Mouse (Mus musculus) CH12.LX (cell line): ENCODE results near the gene Pdia2. TPM values are rescaled to one million over a fixed set of nuclear protein-coding genes. Genes with fewer than 3 reads are reported as not detected.

ENCODE experiments used
- DNase-seq: peaks from one replicate; pipeline ENCODE4 v3.0.0-alpha.2; 2013; ENCODE audit errors: extremely low read depth
- H3K27ac ChIP-seq: 2 replicates; pipeline ENCODE4 v1.5.1; 2012; ENCODE audit warnings: low read depth, mild to moderate bottlenecking, control low read depth, moderate library complexity; ENCODE audit not compliant: insufficient read depth
- H3K27me3 ChIP-seq: replicated peaks from 2 replicates; pipeline ENCODE3; 2012; ENCODE audit warnings: inconsistent platforms
- H3K36me3 ChIP-seq, 2 experiments: replicated peaks in 1 of 2; 2 replicates each; pipeline versions ENCODE3 to v1.6.1; 2012; ENCODE audit warnings: inconsistent platforms in 1 of 2, low read length in 1 of 2, mild to moderate bottlenecking in 1 of 2, mixed read lengths in 1 of 2, moderate library complexity in 1 of 2; ENCODE audit not compliant: control insufficient read depth in 1 of 2, insufficient read depth in 1 of 2
- H3K4me1 ChIP-seq, 2 experiments: 2 replicates each; pipeline ENCODE4 v1.6.1; 2012; ENCODE audit warnings: inconsistent platforms in 1 of 2, moderate library complexity in 1 of 2; ENCODE audit not compliant: insufficient read depth in 2 of 2, control insufficient read depth in 1 of 2
- H3K4me2 ChIP-seq: 2 replicates; pipeline ENCODE4 v1.6.1; 2012; ENCODE audit warnings: low read depth, mild to moderate bottlenecking, control low read depth; ENCODE audit not compliant: poor library complexity, insufficient read depth, severe bottlenecking
- H3K4me3 ChIP-seq, 3 experiments: fragments of 150-350 bp in 1 of 3; sonication (generic) in 1 of 3; replicated peaks in 1 of 3; 2 replicates each; pipeline versions ENCODE3 to v1.5.1; 2011 to 2012; ENCODE audit warnings: low read depth in 2 of 3, low read length in 2 of 3, mild to moderate bottlenecking in 2 of 3, moderate library complexity in 2 of 3, control low read depth in 1 of 3, improper control_type of control experiment in 1 of 3, inconsistent platforms in 1 of 3, mixed read lengths in 1 of 3; ENCODE audit not compliant: poor library complexity in 1 of 3
- H3K79me2 ChIP-seq: replicated peaks from 2 replicates; pipeline ENCODE4 v1.6.1; 2012; ENCODE audit warnings: mild to moderate bottlenecking, moderate library complexity; ENCODE audit not compliant: control insufficient read depth, poor library complexity, insufficient read depth, severe bottlenecking; ENCODE audit errors: extremely low read depth
- H3K9ac ChIP-seq: 2 replicates; pipeline ENCODE4 v1.6.1; 2012; ENCODE audit warnings: low read depth, mild to moderate bottlenecking, control low read depth, moderate library complexity; ENCODE audit not compliant: insufficient read depth
- H3K9me3 ChIP-seq: replicated peaks from 2 replicates; pipeline ENCODE3; 2012; ENCODE audit warnings: low read length, inconsistent platforms, mixed read lengths
- CHD1 ChIP-seq: IDR thresholded peaks from 2 replicates; pipeline ENCODE4 v1.6.1; 2012; ENCODE audit warnings: low read depth, low read length, improper control_type of control experiment, inconsistent platforms
- CTCF ChIP-seq, 2 experiments: IDR thresholded peaks in 1 of 2; conservative IDR thresholded peaks in 1 of 2; 2 replicates each; pipeline ENCODE4 v1.5.1; 2011 to 2012; ENCODE audit warnings: low read depth in 2 of 2, low read length in 2 of 2, improper control_type of control experiment in 1 of 2, inconsistent platforms in 1 of 2, mild to moderate bottlenecking in 1 of 2, moderate library complexity in 1 of 2
- ELF1 ChIP-seq: IDR thresholded peaks from 2 replicates; pipeline ENCODE4 v1.6.1; 2014; ENCODE audit warnings: low read depth, mild to moderate bottlenecking, inconsistent platforms, low read length, improper control_type of control experiment
- ETS1 ChIP-seq: conservative IDR thresholded peaks from 2 replicates; pipeline ENCODE4 v1.6.1; 2012; ENCODE audit warnings: low read depth, mild to moderate bottlenecking, inconsistent platforms, low read length, improper control_type of control experiment, moderate library complexity
- GABPA ChIP-seq: IDR thresholded peaks from 2 replicates; pipeline ENCODE4 v1.6.1; 2012; ENCODE audit warnings: low read depth, low read length, improper control_type of control experiment, inconsistent platforms; ENCODE audit not compliant: insufficient replicate concordance
- KAT2A ChIP-seq: IDR thresholded peaks from 2 replicates; pipeline ENCODE4 v1.6.1; 2012; ENCODE audit warnings: low read length, improper control_type of control experiment, inconsistent platforms; ENCODE audit not compliant: insufficient replicate concordance
- MAZ ChIP-seq: IDR thresholded peaks from 2 replicates; pipeline ENCODE4 v1.6.1; 2012; ENCODE audit warnings: low read depth, mild to moderate bottlenecking, inconsistent platforms, low read length, improper control_type of control experiment, moderate library complexity
- MXI1 ChIP-seq: IDR thresholded peaks from 2 replicates; pipeline ENCODE4 v1.6.1; 2011; ENCODE audit warnings: mild to moderate bottlenecking, low read depth, low read length, improper control_type of control experiment
- NELFE ChIP-seq: IDR thresholded peaks from 2 replicates; pipeline ENCODE4 v1.6.1; 2011; ENCODE audit warnings: low read depth, low read length, improper control_type of control experiment
- NRF1 ChIP-seq: IDR thresholded peaks from 2 replicates; pipeline ENCODE4 v1.6.1; 2014; ENCODE audit warnings: low read depth, mild to moderate bottlenecking, inconsistent platforms, low read length, improper control_type of control experiment, moderate library complexity
- POLR2A ChIP-seq: IDR thresholded peaks from 2 replicates; pipeline ENCODE4 v1.6.1; 2011; ENCODE audit warnings: low read depth, mild to moderate bottlenecking, improper control_type of control experiment, low read length
- SIN3A ChIP-seq: IDR thresholded peaks from 2 replicates; pipeline ENCODE4 v1.6.1; 2012; ENCODE audit warnings: low read length, improper control_type of control experiment, inconsistent platforms
- ZKSCAN1 ChIP-seq: IDR thresholded peaks from 2 replicates; pipeline ENCODE4 v1.6.1; 2012; ENCODE audit warnings: low read depth, inconsistent platforms, low read length, improper control_type of control experiment, borderline replicate concordance
- ZNF384 ChIP-seq: IDR thresholded peaks from 2 replicates; pipeline ENCODE4 v1.6.1; 2012; ENCODE audit warnings: low read depth, low read length, improper control_type of control experiment, inconsistent platforms
- dilution Hi-C: fragments of 300-500 bp; cut with MboI; formaldehyde crosslinking; loops from 2 replicates; pipeline ENCODE4 v1.14.3; 2020; ENCODE audit warnings: low sequenced_read_pairs; ENCODE audit not compliant: extremely low pct_unique_long_range_greater_than_20kb, extremely low pct_ligation_motif_present
- in situ Hi-C: fragments of 300-500 bp; cut with MboI; formaldehyde crosslinking; loops from 3 replicates; pipeline ENCODE4 v1.14.3; 2019; ENCODE audit warnings: low sequenced_read_pairs, low pct_ligation_motif_present, low pct_unique_long_range_greater_than_20kb, mixed read lengths
- polyA plus RNA-seq: library from polyadenylated mRNA; unstranded; fragments of >175 nt; gene quantifications from 2 replicates; pipeline ENCODE4 v1.2.1, GENCODE M21; 2012; ENCODE audit warnings: low read depth; ENCODE audit not compliant: insufficient read length
- total RNA-seq, 2 experiments: library from RNA; depleted of rRNA; stranded (reverse); fragments of 300-350 nt in 1 of 2; fragments of >200 nt in 1 of 2; gene quantifications; 2 replicates each; pipeline ENCODE4 v1.2.3; 2012 to 2014

The Pdia2 gene
- total and polyA plus RNA-seq, 3 experiments: 0.38 TPM; not detected in 2

- Histone ChIP-seq H3K4me3 (peak within 1 kb of the TSS; percentile 5 to 50 (median 37)), H3K9me3 (no peaks in the 10 kb centered on the region), H3K36me3 (peaks cover 4 to 14% of the 10 kb centered on the region in 2 experiments), H3K4me1 (peaks cover 5 to 10% of the 10 kb centered on the region in 2 experiments; a peak in 3 of 4 replicates), H3K79me2 (no peaks in the 10 kb centered on the region), H3K9ac (no peak within 1 kb of the TSS), H3K4me2 (peak within 1 kb of the TSS; percentile 88), H3K27me3 (peaks cover 62% of the 10 kb centered on the region), H3K27ac (no peak within 1 kb of the TSS)
- in situ Hi-C loops (no loop called here), dilution Hi-C loops (no loop called here)
- DNase-seq: no peak
- TF ChIP-seq KAT2A: no peak
- TF ChIP-seq POLR2A: no peak
- TF ChIP-seq NELFE: no peak
- no peak for TF ChIP-seq CTCF (conservative IDR thresholded peaks at IDR 0.05 in 1 of 2, IDR thresholded peaks at IDR 0.05 in 1 of 2; ENCODE audit: low read depth in 2 of 2, low read length in 2 of 2)
- TF ChIP-seq MXI1: no peak
- TF ChIP-seq MAZ: 0 out of 2 replicates have a peak, but pooled peaks have one; percentile 17
- no peak for TF ChIP-seq ZNF384
- TF ChIP-seq ETS1: no peak
These were observed 3.9 kb upstream of the Pdia2 start, which contains the start of gene Rgs11 for GRCm38 (mm10) chr17:26202737-26203136. Rgs11 (plus strand) TSS chr17:26202951.

GRCm38 (mm10) chr17:26201998-26202397 lies 3.1 kb upstream of the Pdia2 start:
- H3K4me1 ChIP-seq: peaks cover 5 to 10% of the 10 kb centered on the region in 2 experiments; a peak in 3 of 4 replicates
- H3K9ac ChIP-seq: no peak overlapping the region
- H3K79me2 ChIP-seq: no peaks in the 10 kb centered on the region
- no peaks in the 10 kb centered on the region for H3K9me3 ChIP-seq
- dilution Hi-C loops (no loop called here), in situ Hi-C loops (no loop called here)
- no peak overlapping the region for H3K27ac ChIP-seq
- TF ChIP-seq ELF1 (no peak), NRF1 (no peak), ZNF384 (no peak), GABPA (no peak), CTCF (conservative IDR thresholded peaks at IDR 0.05 in 1 of 2, IDR thresholded peaks at IDR 0.05 in 1 of 2; ENCODE audit: low read depth in 2 of 2, low read length in 2 of 2) (no peak), POLR2A (no peak), CHD1 (no peak), MXI1 (no peak), ZKSCAN1 (no peak), SIN3A (no peak), MAZ (no peak)
- peaks cover 10 to 21% of the 10 kb centered on the region in 2 experiments for H3K36me3 ChIP-seq
- peaks cover 56% of the 10 kb centered on the region for H3K27me3 ChIP-seq
- DNase-seq: no peak
- H3K4me3 ChIP-seq: no peak overlapping the region
- no peak overlapping the region for H3K4me2 ChIP-seq
